Mouse (Mus musculus) embryo, embryonic 11.5 days (tissue): ENCODE results near the gene Hist1h2bj.
"Not testable (repeated sequence)": the region's sequence is repeated elsewhere in the genome, so short reads cannot be mapped to it uniquely, and the experiment has no call there.

Source experiments
- DNase-seq: peaks from one replicate; pipeline ENCODE4 v3.0.0-alpha.2; 2012; ENCODE audit warnings: low read depth, low spot score

The Hist1h2bj gene

DNA sequence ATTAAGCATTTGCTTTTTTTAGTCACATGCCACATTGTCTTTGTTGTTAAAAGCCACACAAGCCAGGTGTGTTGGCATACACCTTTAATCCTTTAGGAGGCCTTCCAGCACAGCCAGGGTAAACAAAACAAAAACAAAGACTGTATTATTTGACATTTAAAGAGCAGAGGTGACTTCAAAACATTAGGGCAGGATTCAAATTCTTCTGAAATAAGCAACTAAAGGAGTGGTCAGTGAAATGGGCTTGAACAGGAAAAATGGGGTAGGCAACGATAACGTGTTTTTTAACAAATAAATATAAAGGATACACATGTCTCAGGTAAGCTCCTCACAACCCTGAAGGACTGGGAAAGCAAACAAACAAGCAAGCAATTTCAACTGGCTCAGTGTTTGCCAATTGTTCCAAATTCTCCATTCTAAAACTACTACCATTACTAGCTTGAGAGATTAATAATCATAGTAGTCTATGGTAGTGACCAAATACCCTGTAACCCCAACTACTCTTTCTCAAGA lies 3.0 kb upstream of the Hist1h2bj start:
- no peak for DNase-seq

DNA sequence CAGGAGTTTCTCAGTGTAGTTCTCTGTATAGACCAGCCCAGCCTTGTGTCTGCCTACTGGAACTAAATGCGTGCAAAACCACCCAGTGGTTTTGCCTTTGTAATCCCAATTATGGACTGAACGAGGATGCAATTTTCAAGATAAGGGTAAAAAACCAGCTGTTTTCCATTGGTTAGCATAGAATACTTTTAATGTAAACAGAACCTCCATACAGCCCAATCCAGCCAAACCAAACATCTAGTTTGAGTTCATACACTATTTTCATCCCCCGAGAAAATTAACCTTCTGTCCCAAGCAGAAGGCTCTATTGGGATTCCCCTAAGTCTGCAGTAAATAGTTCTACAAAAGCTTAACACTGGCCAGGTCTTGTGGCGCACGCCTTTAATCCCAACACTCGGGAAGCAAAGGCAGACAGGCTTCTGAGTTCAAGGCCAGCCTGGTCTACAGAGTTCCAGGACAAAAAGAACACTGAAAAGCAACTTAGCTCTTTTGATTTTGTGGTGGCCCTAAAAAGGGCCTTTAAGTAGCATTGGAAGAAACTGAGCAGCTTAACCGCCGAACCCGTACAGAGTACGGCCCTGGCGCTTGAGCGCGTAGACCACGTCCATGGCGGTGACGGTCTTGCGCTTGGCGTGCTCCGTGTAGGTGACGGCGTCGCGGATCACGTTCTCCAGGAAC lies 2.4 kb upstream of the Hist1h2bj start:
- DNase-seq = peak; percentile 39

DNA sequence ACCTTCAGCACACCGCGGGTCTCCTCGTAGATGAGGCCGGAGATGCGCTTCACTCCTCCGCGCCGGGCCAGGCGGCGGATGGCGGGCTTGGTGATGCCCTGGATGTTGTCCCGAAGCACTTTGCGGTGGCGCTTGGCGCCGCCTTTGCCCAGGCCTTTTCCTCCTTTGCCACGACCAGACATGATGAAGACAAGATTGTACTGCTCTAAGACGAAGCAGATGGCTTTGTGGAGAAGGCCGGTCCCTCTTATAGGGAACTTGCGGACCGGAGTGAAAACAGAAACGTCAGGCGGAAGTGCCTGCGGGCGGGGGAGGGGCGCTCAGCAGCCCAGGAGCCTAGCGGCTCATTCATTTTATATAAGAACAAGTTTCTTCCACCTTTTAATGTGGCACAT lies 1.9 kb upstream of the Hist1h2bj start, which contains the start of gene Hist1h4i:
TSS of gene Hist1h4i (minus strand) at position 221 of the 395 bp plus-strand sequence.
- DNase-seq = peak; percentile 93

DNA sequence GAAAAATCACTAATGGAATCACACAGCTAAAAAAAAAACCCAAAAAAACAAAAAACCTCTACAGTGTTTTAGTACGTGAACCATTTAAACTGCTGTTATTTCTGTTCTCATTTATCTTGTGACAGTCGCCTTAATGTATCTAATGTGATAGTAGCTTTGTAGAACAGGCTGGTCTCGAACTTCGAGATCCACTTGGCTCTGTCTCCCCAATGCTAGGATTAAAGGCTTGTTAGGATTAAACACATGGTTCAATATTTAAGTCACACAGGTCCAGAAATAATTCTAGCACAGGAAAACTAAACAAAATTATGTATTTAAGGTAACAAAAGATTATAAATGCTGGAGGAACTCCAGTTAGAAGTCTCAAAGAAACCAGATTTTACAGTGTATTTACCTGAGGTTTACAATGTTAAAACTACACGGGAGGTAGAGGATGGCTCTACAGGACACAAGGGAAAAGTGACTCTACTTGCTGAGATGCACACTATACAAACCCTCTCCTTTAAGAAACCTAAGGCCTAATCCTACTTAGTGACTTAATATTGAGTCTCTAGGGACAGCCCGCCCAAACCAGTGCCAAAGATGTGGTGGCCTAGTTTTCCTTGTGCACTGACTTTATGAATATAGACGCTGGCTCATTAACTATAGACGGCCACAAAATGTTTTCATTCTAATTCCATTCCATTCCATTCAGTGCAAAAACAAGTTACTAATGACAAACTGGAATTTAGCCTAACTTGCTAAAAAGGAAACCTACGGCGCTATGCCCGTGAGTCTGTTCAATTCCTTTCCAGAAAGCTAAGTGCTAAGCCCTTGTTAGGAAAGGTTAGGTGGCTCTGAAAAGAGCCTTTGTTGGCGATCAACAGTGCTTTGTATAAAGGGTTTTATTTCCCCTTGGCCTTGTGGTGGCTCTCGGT lies 1.1 kb upstream of the Hist1h2bj start:
- DNase-seq = peak; percentile 32

DNA sequence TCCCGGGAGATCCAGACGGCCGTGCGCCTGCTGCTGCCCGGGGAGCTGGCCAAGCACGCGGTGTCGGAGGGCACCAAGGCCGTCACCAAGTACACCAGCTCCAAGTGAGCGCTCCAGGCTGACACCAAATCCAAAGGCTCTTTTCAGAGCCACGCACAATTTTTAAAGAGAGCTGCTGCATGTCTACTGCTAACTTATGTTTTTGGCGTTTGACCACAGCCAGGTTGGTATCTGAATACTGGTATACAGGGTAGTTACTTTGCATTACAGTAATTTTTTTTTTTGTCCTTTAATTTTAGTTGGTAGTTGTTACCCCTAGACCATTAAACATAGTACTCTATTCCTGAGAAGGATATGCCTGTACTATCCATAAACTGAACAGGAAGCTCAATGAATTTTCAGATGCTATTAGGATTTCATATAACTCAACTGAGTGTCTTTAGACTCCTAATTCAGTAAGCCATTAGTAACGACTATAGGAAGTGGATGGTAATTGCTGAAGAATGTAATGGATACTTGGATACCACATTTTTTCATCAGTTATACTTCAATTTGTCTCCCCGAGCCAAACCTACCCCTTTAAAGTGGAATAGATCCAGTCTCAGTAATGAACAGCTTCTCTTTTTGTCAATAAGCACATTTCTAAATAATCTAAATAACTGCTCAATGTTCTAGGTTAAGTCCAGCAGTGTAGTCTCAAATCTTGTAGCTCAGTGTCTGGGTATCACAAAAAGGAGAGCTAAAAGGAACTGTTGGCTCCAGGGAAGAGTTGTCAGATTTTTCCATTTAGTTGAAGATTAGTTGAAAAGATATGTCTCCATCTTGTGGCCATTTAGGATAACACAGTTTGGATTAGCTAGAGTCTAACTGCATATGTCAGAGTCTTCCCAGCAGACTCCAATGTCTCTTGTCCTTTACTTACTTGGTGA lies 753 bp downstream of the Hist1h2bj start:
- DNase-seq = peak; percentile 54

DNA sequence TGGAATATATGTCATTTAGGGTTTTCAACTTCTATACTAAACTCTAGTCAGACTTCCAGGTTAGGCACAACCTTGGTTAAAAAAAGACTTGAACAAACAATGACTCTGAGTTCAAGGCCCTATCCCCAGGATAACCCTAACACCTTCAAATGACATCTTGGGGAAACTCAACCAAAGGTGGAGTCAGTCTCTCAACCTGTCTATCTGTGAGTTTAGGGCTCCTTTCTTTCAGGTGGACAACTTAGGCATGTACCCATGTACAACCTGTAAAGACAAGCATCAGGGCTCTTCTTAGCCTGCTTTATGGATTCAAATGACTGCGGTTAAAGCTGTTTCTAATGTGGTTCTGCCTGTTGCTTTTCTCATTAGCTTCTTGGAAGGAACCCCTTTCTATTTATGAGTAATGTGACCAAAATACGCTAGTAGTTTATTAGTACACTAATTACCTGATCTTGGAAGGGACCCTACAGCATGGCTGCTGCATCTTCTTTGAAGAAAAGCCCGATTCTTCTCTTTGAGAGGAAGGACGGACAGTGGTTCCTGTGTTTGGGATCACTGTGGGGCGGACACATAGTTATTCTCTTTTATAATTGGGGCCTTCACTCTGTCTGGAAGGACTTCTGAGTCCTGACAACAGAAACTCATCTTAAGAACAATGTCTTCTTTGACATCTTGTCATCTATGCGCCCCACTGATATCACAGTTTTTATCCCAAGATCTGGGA lies 1.6 kb downstream of the Hist1h2bj start:
- no peak for DNase-seq

DNA sequence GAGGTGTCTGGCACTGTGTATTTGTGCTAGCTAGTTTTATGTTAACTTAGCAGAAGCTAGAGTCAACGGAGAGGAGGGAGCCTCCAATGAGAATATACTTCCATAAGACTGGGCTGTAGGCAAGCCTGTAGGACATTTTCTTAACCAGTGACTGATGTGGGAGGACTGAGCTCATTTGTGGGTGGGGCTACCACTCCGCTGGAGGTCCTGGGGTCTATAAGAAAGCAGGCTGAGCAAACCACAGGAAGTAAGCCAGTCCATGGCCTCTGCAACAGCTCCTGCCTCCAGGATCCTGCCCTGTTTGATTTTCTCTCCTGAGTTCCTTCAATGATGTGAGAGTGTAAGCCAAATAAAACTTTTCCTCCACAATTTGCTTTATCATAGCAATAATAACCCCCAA lies 2.3 kb downstream of the Hist1h2bj start:
- DNase-seq = no peak

DNA sequence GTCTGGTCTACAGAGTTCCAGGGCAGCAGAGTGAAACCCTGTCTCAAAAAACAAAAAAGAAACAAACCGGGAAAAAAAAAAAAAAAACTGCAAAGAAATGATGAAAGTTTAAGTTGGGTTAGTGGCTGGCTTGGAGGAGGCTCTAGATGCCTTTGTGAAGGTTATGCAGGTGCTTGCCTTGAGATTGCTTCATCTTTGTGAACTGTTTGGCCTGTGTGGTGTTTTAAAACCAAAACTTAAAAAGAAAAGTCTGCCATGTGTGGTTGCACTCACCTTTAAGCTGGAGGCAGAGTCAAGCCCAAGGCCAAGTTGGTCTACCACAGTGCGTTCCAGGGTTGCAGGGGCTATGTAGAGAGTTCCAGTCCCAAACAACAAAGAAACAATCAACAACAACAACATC lies 6.0 kb downstream of the Hist1h2bj start:
- DNase-seq = no peak

DNA sequence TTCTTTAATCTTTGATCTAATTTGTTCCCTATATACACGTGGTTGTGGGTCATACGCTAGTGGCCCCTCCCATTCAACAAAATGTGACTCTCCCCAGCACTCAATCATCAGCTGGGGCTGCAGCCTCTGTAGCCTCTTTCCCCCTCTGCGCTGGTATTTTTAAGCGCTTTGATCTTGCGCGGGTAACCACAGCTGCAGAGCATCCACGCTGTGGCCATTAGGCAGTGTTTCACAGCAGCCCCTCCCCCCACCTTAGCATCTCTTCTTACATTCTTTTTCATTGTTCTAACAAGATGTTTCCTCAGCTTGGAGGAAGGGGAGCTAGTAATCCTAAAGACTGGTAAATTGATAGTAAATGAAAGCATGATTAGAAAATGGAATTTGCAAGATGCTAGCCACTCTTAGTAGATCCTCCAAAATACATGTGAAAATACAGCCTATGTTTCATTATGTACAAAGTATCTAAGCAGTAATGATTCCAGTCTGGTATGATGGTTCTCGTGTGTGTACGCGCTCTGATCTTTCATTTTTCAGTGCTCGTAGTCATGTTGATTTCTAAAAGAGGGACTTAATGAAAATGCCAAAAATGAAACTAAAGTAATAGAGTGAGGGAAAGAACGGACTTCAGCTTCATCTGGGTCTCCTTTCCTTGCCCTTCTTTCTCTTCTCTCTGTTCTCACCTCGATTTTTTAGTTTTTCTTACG lies 6.9 kb downstream of the Hist1h2bj start:
- peak; percentile 69 for DNase-seq

DNA sequence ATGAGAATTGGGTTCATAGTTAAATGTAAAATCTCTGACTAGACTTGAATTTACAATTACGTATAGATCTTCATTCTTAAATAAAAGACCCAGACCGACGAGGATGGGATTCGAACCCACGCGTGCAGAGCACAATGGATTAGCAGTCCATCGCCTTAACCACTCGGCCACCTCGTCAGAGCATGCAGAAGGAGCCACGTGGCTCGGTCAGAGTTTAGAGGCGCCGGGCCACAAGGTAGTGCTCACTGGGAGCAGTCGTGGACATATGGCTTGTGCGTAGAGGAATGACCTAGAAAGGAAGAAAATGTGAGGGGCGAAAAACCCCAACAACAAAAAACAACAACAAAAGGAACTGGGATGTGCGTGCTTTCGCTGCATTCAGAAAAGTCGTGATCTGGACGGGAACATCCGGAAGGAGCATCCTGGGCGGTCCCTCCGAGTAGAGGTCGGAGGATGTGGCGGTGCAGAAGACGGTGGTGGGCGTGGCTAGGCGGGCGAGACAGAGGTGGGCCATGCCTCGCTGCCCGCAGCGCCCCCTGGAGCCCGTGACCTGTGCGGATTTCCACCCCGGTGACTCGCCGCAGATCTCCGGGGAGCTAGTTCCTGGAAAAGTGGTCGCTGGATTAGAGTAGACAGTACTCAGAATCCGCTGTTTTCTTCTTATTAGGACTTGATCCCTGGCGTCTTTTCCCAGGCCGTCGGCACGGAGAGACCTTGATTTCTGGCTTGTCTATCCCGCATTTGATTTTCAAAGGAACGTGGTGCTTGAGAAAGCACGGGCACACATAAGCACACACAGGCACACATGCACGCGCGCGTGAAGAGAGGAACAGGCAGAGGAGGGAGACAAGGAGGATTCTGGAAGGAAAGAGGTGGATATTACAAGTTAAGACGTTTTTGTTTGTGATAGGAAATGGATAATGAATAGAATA lies 7.8 kb downstream of the Hist1h2bj start:
- peak; percentile 91 for DNase-seq

DNA sequence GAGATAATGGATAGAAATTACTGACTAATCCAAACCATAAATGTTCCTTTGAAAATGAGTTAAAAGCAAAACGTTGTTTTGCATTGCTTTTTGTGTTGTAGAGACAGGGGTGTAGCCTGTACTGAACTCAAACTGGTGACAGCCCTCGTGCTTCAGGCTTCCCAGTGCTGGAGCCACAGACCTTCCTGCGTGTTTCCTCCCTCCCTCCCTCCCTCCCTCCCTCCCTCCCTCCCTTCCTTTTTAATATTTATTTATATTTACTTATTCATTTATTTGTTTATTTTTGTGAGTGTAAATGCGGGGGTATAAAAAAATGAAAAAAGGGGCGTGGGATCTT lies 8.5 kb downstream of the Hist1h2bj start:
- DNase-seq = no peak

DNA sequence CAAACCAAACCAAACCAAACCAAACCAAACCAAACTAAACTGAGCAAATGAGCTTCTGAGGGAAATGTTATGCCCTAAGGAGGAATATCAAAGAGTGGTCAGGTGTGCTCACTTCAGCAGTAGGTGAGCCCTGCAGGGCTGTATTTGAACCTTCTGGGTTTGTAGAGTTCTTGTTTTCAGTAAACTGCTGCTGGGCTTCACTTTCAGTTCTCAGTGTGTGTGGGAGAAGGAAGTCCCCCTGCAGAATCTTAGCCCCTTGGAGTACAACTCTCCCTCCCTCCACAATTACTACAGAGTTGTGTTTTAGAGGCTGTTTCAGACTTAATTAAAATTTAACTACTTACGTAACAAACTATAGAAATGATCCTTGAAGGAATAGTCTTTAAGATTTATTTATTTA lies 10.7 kb downstream of the Hist1h2bj start:
- no peak for DNase-seq

DNA sequence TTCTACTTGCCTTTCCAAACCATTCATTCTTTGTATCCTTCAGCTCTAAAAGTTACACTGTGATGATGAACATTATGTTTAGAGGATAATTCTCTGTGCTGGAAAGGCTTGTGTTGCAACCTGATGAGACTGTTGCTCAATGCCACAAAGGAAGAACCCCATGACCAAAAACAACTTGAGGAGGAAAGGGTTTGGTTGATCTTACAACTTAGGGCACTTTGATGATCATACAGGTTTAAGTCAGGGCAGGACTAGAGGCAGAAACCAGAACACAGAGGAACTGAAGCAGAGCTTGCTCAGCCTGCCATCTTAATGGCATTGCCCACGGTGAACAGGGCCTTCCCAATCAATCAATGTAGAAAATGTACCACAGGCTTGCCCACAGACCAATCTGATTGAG lies 18.4 kb downstream of the Hist1h2bj start:
- no peak for DNase-seq

DNA sequence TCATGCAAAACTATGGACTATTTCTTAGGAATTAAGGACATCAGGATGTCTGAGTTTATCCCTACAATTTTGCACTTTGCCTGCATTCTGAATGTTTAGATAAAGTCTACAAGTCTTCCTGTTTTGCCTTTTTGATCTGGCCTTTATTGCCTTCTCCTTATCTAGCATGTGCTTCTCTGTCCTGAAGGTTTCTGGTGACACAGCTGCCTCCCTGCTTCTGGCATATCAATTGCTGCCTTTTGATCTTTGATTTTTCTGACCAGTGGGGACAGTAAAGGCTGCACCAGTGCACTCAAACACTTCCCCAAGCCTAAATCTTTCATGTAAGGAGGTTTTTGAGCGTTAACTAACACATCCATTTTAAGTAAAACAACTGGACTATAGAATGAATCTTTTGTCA lies 20.5 kb downstream of the Hist1h2bj start:
- no peak for DNase-seq

DNA sequence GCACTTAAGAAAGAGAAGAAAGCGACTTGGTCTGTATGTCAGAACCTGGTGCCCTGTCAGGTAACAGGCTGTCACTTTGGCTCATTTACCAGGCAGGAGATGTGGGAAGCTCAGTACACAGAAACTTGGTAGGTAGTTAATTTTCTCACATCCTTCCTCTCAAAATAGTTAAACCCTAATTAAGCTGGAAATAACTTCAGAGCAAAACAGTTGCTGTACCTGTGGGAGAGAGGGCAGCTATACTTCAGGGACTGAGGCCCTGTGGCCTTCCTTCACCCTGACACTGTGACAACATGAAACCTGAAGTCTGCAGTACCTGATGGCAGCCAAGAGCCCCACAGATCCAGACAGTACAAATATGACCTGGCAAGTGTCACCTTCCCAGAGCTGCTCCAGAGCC lies 41.1 kb downstream of the Hist1h2bj start, which contains the start of gene Vmn1r188:
TSS of gene Vmn1r188 (plus strand) at position 301 of the 400 bp plus-strand sequence.
- not testable (repeated sequence) for DNase-seq
